In the genomic region with DNA sequence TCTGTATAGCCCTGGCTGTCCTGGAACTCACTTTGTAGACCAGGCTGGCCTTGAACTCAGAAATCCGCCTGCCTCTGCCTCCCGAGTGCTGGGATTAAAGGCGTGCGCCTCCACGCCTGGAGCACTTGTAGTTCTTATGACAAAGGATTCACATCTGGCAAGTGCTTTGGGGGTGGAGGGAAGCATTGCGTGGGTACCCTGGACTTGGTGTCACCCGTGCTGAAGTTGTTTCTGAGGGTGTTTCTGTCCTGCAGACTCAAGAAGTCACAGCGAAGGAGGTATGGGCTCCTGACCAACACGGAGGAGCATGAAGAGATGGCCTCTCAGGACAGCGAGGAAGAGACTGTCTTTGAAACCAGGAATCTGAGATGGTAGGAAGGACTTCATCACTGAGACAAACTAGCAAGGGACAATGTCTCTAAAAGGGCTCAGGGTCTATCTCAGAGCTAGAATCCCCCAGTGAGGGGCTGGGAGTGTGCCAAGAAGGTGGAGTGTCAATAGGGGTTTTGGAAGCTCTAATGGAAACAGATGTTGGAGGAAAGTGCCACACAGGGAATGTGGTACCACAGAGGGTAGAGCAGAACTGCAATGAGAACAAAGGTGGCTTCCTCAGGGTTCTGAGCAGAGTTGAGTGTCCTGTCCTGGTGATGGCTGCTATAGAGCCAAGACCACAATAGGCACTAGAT, we compare ENCODE assay signal across 10 mouse cellular contexts. TPM values are rescaled to one million over a fixed set of nuclear protein-coding genes. Genes with fewer than 3 reads are reported as not detected.
DNase-seq lines count a peak whose midpoint lies in the region; ATAC-seq lines count a peak whose summit lies in the region.
"Had no signal": no experiment of that assay in that cellular context is flagged by ENCODE, and none has a peak within 500 bp of the region (broad histone marks: within the 10 kb centered on the region; RNA-seq: fewer than 3 reads in every experiment).

No protein-coding gene starts in this region.

- DNase-seq in limb, embryonic 10.5 days (ENCODE audit: low spot score): no peak
- DNase-seq in cerebellum, adult 9-11 months: peak; percentile 69
- DNase-seq in cerebellum, postnatal 14 days: peak; percentile 42 to 59
- DNase-seq in adipocyte (ENCODE audit: low spot score): no peak
- DNase-seq: gastrocnemius, postnatal 36 days had no signal

- H3K4me1 ChIP-seq in forebrain, embryonic 15.5 days: peaks cover 54% of the 10 kb centered on the region
- peaks cover 70% of the 10 kb centered on the region for H3K4me1 ChIP-seq in forebrain, embryonic 12.5 days
- H3K4me1 ChIP-seq in limb, embryonic 13.5 days: peaks cover 43% of the 10 kb centered on the region
- peaks cover 48% of the 10 kb centered on the region for H3K4me1 ChIP-seq in limb, embryonic 10.5 days

- H3K4me3 ChIP-seq in forebrain, embryonic 15.5 days: no peak overlapping the region
- no peak overlapping the region for H3K4me3 ChIP-seq in forebrain, embryonic 12.5 days (replicated peaks)
- no peak overlapping the region for H3K4me3 ChIP-seq in limb, embryonic 13.5 days
- no peak overlapping the region for H3K4me3 ChIP-seq in limb, embryonic 10.5 days

- H3K27ac ChIP-seq in forebrain, embryonic 15.5 days (replicated peaks): peak overlapping the region; percentile 94; the same call in 1 of the 2 replicates
- H3K27ac ChIP-seq in forebrain, embryonic 12.5 days: no peak overlapping the region
- peak overlapping the region; percentile 22; the same call in 1 of the 2 replicates for H3K27ac ChIP-seq in limb, embryonic 13.5 days
- H3K27ac ChIP-seq in limb, embryonic 10.5 days: no peak overlapping the region

- peaks cover 26% of the 10 kb centered on the region for H3K36me3 ChIP-seq in forebrain, embryonic 15.5 days
- H3K36me3 ChIP-seq in forebrain, embryonic 12.5 days (replicated peaks): peaks cover 29% of the 10 kb centered on the region
- peaks cover 32% of the 10 kb centered on the region for H3K36me3 ChIP-seq in limb, embryonic 13.5 days
- H3K36me3 ChIP-seq in limb, embryonic 10.5 days: peaks cover 40% of the 10 kb centered on the region

- no peak overlapping the region for H3K4me2 ChIP-seq in forebrain, embryonic 15.5 days (replicated peaks)
- no peak overlapping the region for H3K4me2 ChIP-seq in forebrain, embryonic 12.5 days
- H3K4me2 ChIP-seq in limb, embryonic 13.5 days (replicated peaks): no peak overlapping the region

- no peak overlapping the region for H3K9ac ChIP-seq in forebrain, embryonic 15.5 days (replicated peaks)
- no peak overlapping the region for H3K9ac ChIP-seq in forebrain, embryonic 12.5 days
- no peak overlapping the region for H3K9ac ChIP-seq in limb, embryonic 13.5 days

- H3K9me3 ChIP-seq in forebrain, embryonic 15.5 days: no peaks in the 10 kb centered on the region
- H3K9me3 ChIP-seq in forebrain, embryonic 12.5 days: no peaks in the 10 kb centered on the region
- H3K9me3 ChIP-seq in limb, embryonic 13.5 days: no peaks in the 10 kb centered on the region
- H3K9me3 ChIP-seq in limb, embryonic 10.5 days (replicated peaks): no peaks in the 10 kb centered on the region
- H3K9me3 ChIP-seq: embryonic facial prominence, embryonic 15.5 days; kidney, embryonic 15.5 days had no signal

- WGBS in forebrain, embryonic 15.5 days: 86% methylated on average over 10 of the region's 10 CpGs
- 86% methylated on average over 10 of the region's 10 CpGs for WGBS in forebrain, embryonic 12.5 days
- WGBS in limb, embryonic 13.5 days: 86% methylated on average over 10 of the region's 10 CpGs
- WGBS in limb, embryonic 10.5 days: 88% methylated on average over 10 of the region's 10 CpGs

- H3K27me3 ChIP-seq in forebrain, embryonic 15.5 days: no peaks in the 10 kb centered on the region
- no peaks in the 10 kb centered on the region for H3K27me3 ChIP-seq in forebrain, embryonic 12.5 days
- H3K27me3 ChIP-seq in limb, embryonic 13.5 days: no peaks in the 10 kb centered on the region
- H3K27me3 ChIP-seq in limb, embryonic 10.5 days (ENCODE audit: low read depth, poor library complexity, severe bottlenecking): no peaks in the 10 kb centered on the region
- H3K27me3 ChIP-seq: embryonic facial prominence, embryonic 15.5 days; kidney, embryonic 15.5 days had no signal

- ATAC-seq in forebrain, embryonic 15.5 days (replicated peaks): no peak
- no peak for ATAC-seq in forebrain, embryonic 12.5 days (ENCODE audit: low FRiP score)
- ATAC-seq in limb, embryonic 13.5 days (ENCODE audit: low FRiP score, low read depth): no peak

RNA-seq across cellular contexts. Expression of gene 1600002K03Rik, which starts 1.4 kb away (rescaled TPM):
- polyA plus RNA-seq in forebrain, embryonic 15.5 days (2015; fragmentation: Nextera tagmentation; extraction: Ambion mirVana): 9.7 and 12.7 TPM in 2 replicates
- 11.1 and 11.6 TPM in 2 replicates for polyA plus RNA-seq in forebrain, embryonic 12.5 days (2016; fragmentation: Nextera tagmentation; extraction: Ambion mirVana)
- polyA plus RNA-seq in limb, embryonic 13.5 days (2015; fragmentation: Nextera tagmentation; extraction: Ambion mirVana): 9.7 and 11.0 TPM in 2 replicates
- 8.7 and 13.1 TPM in 2 replicates for polyA plus RNA-seq in limb, embryonic 10.5 days (2016; fragmentation: Nextera tagmentation; extraction: Ambion mirVana)

RNA-seq across cellular contexts. Expression of gene Efna2, which starts 5.2 kb away (rescaled TPM):
- polyA plus RNA-seq in forebrain, embryonic 15.5 days (2015; fragmentation: Nextera tagmentation; extraction: Ambion mirVana): 35.8 and 36.5 TPM in 2 replicates
- 36.4 and 48.9 TPM in 2 replicates for polyA plus RNA-seq in forebrain, embryonic 12.5 days (2016; fragmentation: Nextera tagmentation; extraction: Ambion mirVana)
- 39.5 and 40.4 TPM in 2 replicates for polyA plus RNA-seq in limb, embryonic 13.5 days (2015; fragmentation: Nextera tagmentation; extraction: Ambion mirVana)
- polyA plus RNA-seq in limb, embryonic 10.5 days (2016; fragmentation: Nextera tagmentation; extraction: Ambion mirVana): 63.1 and 66.8 TPM in 2 replicates

RNA-seq across cellular contexts. Expression of gene Cirbp, which starts 8.3 kb away (rescaled TPM):
- 350 and 358 TPM in 2 replicates for polyA plus RNA-seq in forebrain, embryonic 15.5 days (2015; fragmentation: Nextera tagmentation; extraction: Ambion mirVana)
- polyA plus RNA-seq in forebrain, embryonic 12.5 days (2016; fragmentation: Nextera tagmentation; extraction: Ambion mirVana): 224 and 240 TPM in 2 replicates
- 149 and 194 TPM in 2 replicates for polyA plus RNA-seq in limb, embryonic 13.5 days (2015; fragmentation: Nextera tagmentation; extraction: Ambion mirVana)
- 90.7 and 129 TPM in 2 replicates for polyA plus RNA-seq in limb, embryonic 10.5 days (2016; fragmentation: Nextera tagmentation; extraction: Ambion mirVana)

RNA-seq across cellular contexts. Expression of gene Midn, which starts 26.0 kb away (rescaled TPM):
- 33.0 and 34.9 TPM in 2 replicates for polyA plus RNA-seq in forebrain, embryonic 15.5 days (2015; fragmentation: Nextera tagmentation; extraction: Ambion mirVana)
- 45.0 and 50.3 TPM in 2 replicates for polyA plus RNA-seq in forebrain, embryonic 12.5 days (2016; fragmentation: Nextera tagmentation; extraction: Ambion mirVana)
- polyA plus RNA-seq in limb, embryonic 13.5 days (2015; fragmentation: Nextera tagmentation; extraction: Ambion mirVana): 22.9 and 23.2 TPM in 2 replicates
- 26.2 and 27.1 TPM in 2 replicates for polyA plus RNA-seq in limb, embryonic 10.5 days (2016; fragmentation: Nextera tagmentation; extraction: Ambion mirVana)

RNA-seq across cellular contexts. Expression of gene Cbarp, which starts 33.5 kb away (rescaled TPM):
- 29.7 and 39.5 TPM in 2 replicates for polyA plus RNA-seq in forebrain, embryonic 15.5 days (2015; fragmentation: Nextera tagmentation; extraction: Ambion mirVana)
- 13.2 and 13.8 TPM in 2 replicates for polyA plus RNA-seq in forebrain, embryonic 12.5 days (2016; fragmentation: Nextera tagmentation; extraction: Ambion mirVana)
- polyA plus RNA-seq in limb, embryonic 13.5 days (2015; fragmentation: Nextera tagmentation; extraction: Ambion mirVana): 7.4 and 8.1 TPM in 2 replicates
- 3.3 and 4.7 TPM in 2 replicates for polyA plus RNA-seq in limb, embryonic 10.5 days (2016; fragmentation: Nextera tagmentation; extraction: Ambion mirVana)

Comparison
In these comparisons a context has a peak if more than half of its experiments do, and no peak if none do; other contexts are left out.
1. H3K27ac ChIP-seq: peak in forebrain, embryonic 15.5 days (single experiment) and limb, embryonic 13.5 days (single experiment); none in forebrain, embryonic 12.5 days (single experiment) and limb, embryonic 10.5 days (single experiment).
2. DNase-seq: peak in cerebellum, adult 9-11 months (single experiment) and cerebellum, postnatal 14 days (2 of 2); none in limb, embryonic 10.5 days (single experiment) and adipocyte (single experiment).